Mouse (Mus musculus) intestine, embryonic 14.5 days (tissue): Measurements from ENCODE around the gene Uqcr11. TPM values are rescaled to one million over a fixed set of nuclear protein-coding genes. Genes with fewer than 3 reads are reported as not detected.

ENCODE experiments used
- ATAC-seq: fragments of 200-750 bp; cut with Nextera tagmentation; replicated peaks from 2 replicates; pipeline ENCODE4 v1.8.0; 2017; ENCODE audit warnings: low read depth, moderate number of reproducible peaks, moderate TSS enrichment, moderate library complexity; ENCODE audit not compliant: low FRiP score, low TSS enrichment
- DNase-seq: peaks from one replicate; pipeline ENCODE4 v3.0.0-alpha.2; 2018; ENCODE audit warnings: low spot score
- H3K27ac ChIP-seq: fragments of 300-500 bp; sonication (generic); 2 replicates; pipeline ENCODE4 v1.5.1; 2014; ENCODE audit warnings: low read depth, mild to moderate bottlenecking, control low read depth
- H3K27me3 ChIP-seq: fragments of 300-500 bp; sonication (generic); replicated peaks from 2 replicates; pipeline ENCODE4 v1.6.1; 2014; ENCODE audit warnings: low read length, control low read depth; ENCODE audit not compliant: control insufficient read depth, insufficient read depth
- H3K36me3 ChIP-seq: fragments of 300-500 bp; sonication (generic); 2 replicates; pipeline ENCODE4 v1.6.1; 2014; ENCODE audit warnings: low read length, control low read depth; ENCODE audit not compliant: control insufficient read depth, insufficient read depth
- H3K4me1 ChIP-seq: fragments of 300-500 bp; sonication (generic); replicated peaks from 2 replicates; pipeline ENCODE4 v1.6.1; 2014; ENCODE audit warnings: low read length, control low read depth, mixed read lengths; ENCODE audit not compliant: control insufficient read depth, insufficient read depth
- H3K4me2 ChIP-seq: fragments of 300-500 bp; sonication (generic); 2 replicates; pipeline ENCODE4 v1.6.1; 2014; ENCODE audit warnings: low read length
- H3K4me3 ChIP-seq: fragments of 300-500 bp; sonication (generic); 2 replicates; pipeline ENCODE4 v1.5.1; 2014; ENCODE audit warnings: low read depth, low read length, control low read depth, mixed read lengths
- H3K9ac ChIP-seq: fragments of 300-500 bp; sonication (generic); 2 replicates; pipeline ENCODE4 v1.6.1; 2014; ENCODE audit warnings: mild to moderate bottlenecking, low read length
- H3K9me3 ChIP-seq: fragments of 300-500 bp; sonication (generic); 2 replicates; pipeline ENCODE4 v1.6.1; 2016; ENCODE audit warnings: low read length, control low read depth; ENCODE audit not compliant: control insufficient read depth
- WGBS: fragments of 180-500 bp; shearing (Covaris S2); extraction: QIAGEN DNeasy Blood & Tissue Kit; methylation state at CpG from one replicate; pipeline ENCODE4 v1.1.7; 2014; 5-methylcytosine and 5-hydroxymethylcytosine counted together
- polyA plus RNA-seq: library from polyadenylated mRNA; unstranded; fragments of >200 nt; fragmentation: Nextera tagmentation; extraction: Ambion mirVana; gene quantifications from 2 replicates; pipeline ENCODE4 v1.2.1, GENCODE M21; 2014

Gene Uqcr11
- polyA plus RNA-seq, 1 experiment from 2014 or later, result 1,108 TPM

GRCm38 (mm10) chr10:80412656-80413541 lies 6.3 kb upstream of the Uqcr11 start:
- no peak for ATAC-seq
- Histone ChIP-seq H3K9me3 (no peaks in the 10 kb centered on the region), H3K27me3 (no peaks in the 10 kb centered on the region), H3K4me3 (no peak overlapping the region), H3K4me2 (no peak overlapping the region), H3K4me1 (no peaks in the 10 kb centered on the region), H3K27ac (no peak overlapping the region), H3K36me3 (peaks cover 94% of the 10 kb centered on the region), H3K9ac (no peak overlapping the region)
- 86% methylated on average over 44 of the region's 44 CpGs for WGBS
- DNase-seq, result no peak

GRCm38 (mm10) chr10:80407924-80408323 lies 1.3 kb upstream of the Uqcr11 start:
- DNase-seq (no peak), ATAC-seq (no peak)
- Histone ChIP-seq H3K36me3 (peaks cover 62% of the 10 kb centered on the region), H3K4me2 (no peak overlapping the region), H3K9me3 (no peaks in the 10 kb centered on the region), H3K27ac (no peak overlapping the region), H3K4me3 (no peak overlapping the region), H3K27me3 (no peaks in the 10 kb centered on the region), H3K9ac (no peak overlapping the region), H3K4me1 (peaks cover 14% of the 10 kb centered on the region)
- WGBS, result 50% methylated on average over 4 of the region's 4 CpGs

- peaks cover 56% of the 10 kb centered on the region for H3K36me3 ChIP-seq
- H3K4me2 ChIP-seq, result peak overlapping the region; percentile 93
- 54% methylated on average over 10 of the region's 10 CpGs for WGBS
- H3K4me3 ChIP-seq, result peak overlapping the region; percentile 88
- DNase-seq (no peak), ATAC-seq (no peak)
- H3K9ac ChIP-seq, result peak overlapping the region; percentile 75
- no peaks in the 10 kb centered on the region for H3K27me3 ChIP-seq
- peaks cover 14% of the 10 kb centered on the region for H3K4me1 ChIP-seq
- H3K27ac ChIP-seq, result no peak overlapping the region
- no peaks in the 10 kb centered on the region for H3K9me3 ChIP-seq
Measured at GRCm38 (mm10) chr10:80405481-80406173, 1.0 kb downstream of the Uqcr11 start.

GRCm38 (mm10) chr10:80403044-80403692 lies 3.5 kb downstream of the Uqcr11 start:
- Histone ChIP-seq H3K36me3 (peaks cover 35% of the 10 kb centered on the region), H3K4me1 (peaks cover 22% of the 10 kb centered on the region), H3K27me3 (no peaks in the 10 kb centered on the region), H3K27ac (no peak overlapping the region), H3K9ac (no peak overlapping the region), H3K4me2 (no peak overlapping the region), H3K9me3 (no peaks in the 10 kb centered on the region), H3K4me3 (no peak overlapping the region)
- no peak for DNase-seq
- WGBS, result 87% methylated on average over 4 of the region's 4 CpGs
- no peak for ATAC-seq

GRCm38 (mm10) chr10:80400704-80401161 lies 5.9 kb downstream of the Uqcr11 start:
- Histone ChIP-seq H3K27me3 (no peaks in the 10 kb centered on the region), H3K9ac (peak overlapping the region; percentile 96; the same call in 1 of the 2 replicates), H3K4me1 (peaks cover 27% of the 10 kb centered on the region), H3K4me2 (peak overlapping the region; percentile 81), H3K27ac (peak overlapping the region; percentile 99; the same call in 1 of the 2 replicates), H3K9me3 (no peaks in the 10 kb centered on the region), H3K36me3 (peaks cover 43% of the 10 kb centered on the region), H3K4me3 (no peak overlapping the region)
- ATAC-seq, result no peak
- WGBS, result 82% methylated on average over 4 of the region's 4 CpGs
- DNase-seq, result no peak

GRCm38 (mm10) chr10:80399973-80400703 lies 6.5 kb downstream of the Uqcr11 start:
- Histone ChIP-seq H3K9ac (peak overlapping the region; percentile 96), H3K9me3 (no peaks in the 10 kb centered on the region), H3K4me3 (peak overlapping the region; percentile 72), H3K4me2 (peak overlapping the region; percentile 81), H3K27ac (peak overlapping the region; percentile 99), H3K4me1 (peaks cover 21% of the 10 kb centered on the region), H3K27me3 (no peaks in the 10 kb centered on the region), H3K36me3 (peaks cover 48% of the 10 kb centered on the region)
- ATAC-seq (no peak), DNase-seq (no peak)
- 15% methylated on average over 17 of the region's 17 CpGs for WGBS

GRCm38 (mm10) chr10:80399191-80399972 lies 7.2 kb downstream of the Uqcr11 start, which contains the start of gene Mbd3:
Gene Mbd3 (minus strand): TSS chr10:80399550.
- Histone ChIP-seq H3K4me3 (peak within 1 kb of the TSS; percentile 72), H3K9ac (peak within 1 kb of the TSS; percentile 96), H3K27me3 (no peaks in the 10 kb centered on the region), H3K9me3 (no peaks in the 10 kb centered on the region), H3K4me1 (peaks cover 21% of the 10 kb centered on the region), H3K36me3 (peaks cover 52% of the 10 kb centered on the region), H3K27ac (peak within 1 kb of the TSS; percentile 99), H3K4me2 (peak within 1 kb of the TSS; percentile 88)
- WGBS, result under 1% methylated on average over 75 of the region's 82 CpGs
- ATAC-seq (peak; percentile 96), DNase-seq (peak; percentile 95)
